Mouse (Mus musculus) ES-CJ7 (cell line): ENCODE results near the gene Clic4.

Experiments used
- DNase-seq: peaks from one replicate; pipeline ENCODE4 v3.0.0; 2011; ENCODE audit warnings: low read depth, low spot score

Clic4 gene

DNA sequence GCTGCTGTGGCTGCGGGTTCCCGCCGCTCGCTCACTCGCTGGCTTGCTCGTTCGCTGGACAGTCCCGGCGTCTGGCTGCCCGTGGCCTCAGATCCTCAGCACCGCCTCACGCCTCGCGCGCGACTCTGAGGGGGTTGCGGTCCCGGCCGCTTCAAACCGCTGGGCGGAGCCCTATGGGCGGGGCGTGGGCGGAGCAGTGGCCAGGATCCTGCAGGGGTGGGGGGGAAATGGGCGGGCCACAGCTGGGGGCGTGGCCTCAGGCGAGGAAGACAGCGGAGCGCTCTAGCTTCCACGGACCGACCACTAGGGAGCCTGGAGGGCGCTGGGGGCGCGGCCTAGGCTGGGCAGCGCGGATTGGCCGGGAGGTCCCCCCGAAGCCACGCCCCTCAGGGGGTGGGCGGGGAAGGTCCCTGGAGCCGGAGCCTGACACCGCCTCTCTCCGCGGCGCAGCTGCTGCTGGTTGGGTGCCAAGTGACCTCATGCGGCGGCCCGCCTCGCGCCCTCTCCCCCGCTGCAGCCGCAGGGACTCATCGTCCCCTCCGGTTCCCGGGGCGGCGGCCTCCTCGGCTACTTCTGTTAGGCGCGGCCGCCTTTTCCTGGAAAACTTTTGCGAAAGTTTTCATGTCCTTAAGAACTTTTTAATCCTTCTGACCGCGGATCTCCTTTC lies at the start of gene Clic4:
Clic4 (minus strand) TSS at position 175 of the 667 bp plus-strand sequence.
- peak; percentile 98 for DNase-seq

DNA sequence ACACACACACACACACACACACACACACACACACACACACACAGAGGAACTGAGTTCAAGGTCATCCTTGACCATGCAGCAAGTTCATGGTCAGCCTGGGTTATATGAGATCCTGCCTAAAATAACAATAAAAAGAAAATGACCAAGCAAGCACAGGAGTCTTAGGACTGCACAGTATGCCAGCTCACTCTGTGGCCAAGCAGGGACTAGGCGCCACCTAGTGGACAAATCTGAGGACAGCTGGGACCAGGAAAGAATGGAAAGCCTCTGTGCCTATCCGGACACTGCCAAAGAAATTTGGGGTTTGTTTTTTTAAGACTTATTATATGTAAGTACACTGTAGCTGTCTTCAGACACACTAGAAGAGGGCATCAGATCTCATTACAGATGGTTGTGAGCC lies 45.4 kb upstream of the Clic4 start:
- peak; percentile 65 for DNase-seq

DNA sequence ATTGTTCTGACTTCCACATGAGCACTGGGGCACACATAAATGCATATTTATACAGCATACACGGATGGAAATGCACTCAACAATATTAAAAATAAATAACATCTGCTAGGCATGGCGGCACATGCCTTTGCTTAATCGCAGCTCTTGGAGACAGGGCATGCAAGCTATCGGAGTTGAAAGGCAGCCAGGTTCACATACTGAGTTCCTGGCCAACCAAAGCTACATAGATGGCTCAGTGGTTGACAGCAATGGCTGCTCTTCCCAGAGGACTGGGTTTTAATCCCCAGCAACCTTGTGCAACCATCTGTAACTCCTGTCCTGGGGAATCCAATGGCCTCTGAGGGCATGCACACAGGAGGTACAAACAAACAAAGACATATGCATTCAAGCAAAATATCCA lies 44.9 kb upstream of the Clic4 start:
- no peak for DNase-seq

DNA sequence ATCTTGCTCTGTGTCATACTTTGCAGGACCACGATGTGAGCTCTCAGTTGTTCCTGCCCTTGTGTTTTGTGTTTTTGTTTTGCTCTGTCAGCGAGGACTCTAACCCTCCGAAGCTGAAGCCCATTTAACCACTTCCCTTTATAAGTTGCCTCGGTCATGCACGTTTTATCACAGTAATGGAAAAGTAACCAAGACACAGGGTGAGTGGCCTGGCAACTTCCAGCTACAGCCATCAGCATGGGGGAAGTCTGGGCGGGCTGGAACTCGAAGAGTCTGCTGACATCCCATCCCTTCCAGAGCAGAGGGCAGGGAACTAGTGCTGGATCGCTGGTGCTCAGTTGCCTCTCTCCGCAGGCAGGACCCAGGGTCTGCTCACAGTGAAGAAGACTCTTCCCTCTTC lies 42.7 kb upstream of the Clic4 start:
- no peak for DNase-seq

DNA sequence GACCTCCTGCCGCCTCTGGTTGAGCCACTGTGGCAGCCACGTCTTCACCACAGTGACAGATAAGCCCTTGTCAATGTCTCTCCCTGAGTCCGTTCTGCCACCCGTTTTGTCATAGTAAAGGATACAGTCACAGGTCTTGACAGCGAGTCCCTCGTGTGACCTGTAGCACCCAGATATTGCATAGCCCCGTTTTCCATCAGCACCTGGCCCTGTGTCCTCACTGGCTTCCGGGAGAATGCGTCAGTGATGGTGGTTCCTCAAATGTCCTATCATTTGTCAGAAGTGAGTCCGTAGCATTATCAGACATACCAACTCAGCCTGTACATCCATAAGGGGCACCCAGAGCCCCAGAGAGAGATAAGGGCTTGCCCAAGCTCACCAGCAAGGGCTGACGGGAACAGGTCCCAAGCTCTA lies 41.8 kb upstream of the Clic4 start:
- DNase-seq = no peak

DNA sequence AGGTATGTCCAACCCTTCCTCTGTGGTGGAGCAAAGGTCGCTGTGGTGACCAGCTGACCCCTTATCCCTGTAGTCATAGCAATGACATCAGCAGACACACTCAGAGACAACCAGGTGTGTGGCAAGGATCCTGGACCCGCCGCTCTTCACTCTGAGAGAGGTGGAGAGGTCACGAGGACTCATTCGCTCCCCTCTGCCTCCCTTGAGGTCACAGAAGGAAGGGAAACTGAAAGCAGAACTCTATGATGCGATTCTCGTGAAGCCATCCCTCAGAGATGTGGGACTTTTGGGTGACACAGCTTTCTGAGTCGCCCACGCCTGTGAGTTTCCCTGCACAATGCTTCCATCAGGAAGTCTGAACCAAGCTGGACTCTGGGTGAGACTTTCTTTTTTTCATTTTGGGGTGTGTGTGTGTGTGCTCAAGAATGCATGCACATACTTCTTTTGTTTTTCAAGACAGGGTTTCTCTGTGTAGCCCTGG lies 41.2 kb upstream of the Clic4 start:
- DNase-seq = no peak

DNA sequence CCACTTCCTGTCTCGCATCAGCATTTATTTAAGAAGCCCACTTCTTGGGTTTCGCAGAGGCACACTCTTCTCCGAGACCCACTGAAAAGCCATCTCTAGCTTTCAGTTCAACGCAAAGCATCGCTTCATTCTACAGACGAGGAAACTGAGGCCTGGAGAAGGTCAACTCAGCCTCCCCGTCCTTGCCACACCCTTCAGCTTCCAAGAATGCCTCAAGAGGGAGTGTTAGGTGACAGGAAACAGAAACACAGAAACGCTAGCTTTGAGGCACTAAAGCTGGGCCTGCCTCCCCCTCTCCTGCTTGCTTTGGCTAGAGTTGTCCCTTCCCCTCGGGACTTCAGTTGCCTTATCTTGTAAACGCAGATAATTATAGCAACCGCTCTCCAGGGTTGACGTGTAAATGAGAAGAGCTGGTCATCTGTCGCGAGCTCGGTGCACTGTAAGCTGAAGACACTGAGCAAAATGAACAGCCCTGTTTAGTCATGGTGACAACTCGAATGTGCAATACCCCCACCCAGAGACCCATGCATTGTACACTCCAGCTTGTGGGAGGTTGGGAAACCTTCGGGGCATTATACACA lies 40.6 kb upstream of the Clic4 start:
- no peak for DNase-seq

DNA sequence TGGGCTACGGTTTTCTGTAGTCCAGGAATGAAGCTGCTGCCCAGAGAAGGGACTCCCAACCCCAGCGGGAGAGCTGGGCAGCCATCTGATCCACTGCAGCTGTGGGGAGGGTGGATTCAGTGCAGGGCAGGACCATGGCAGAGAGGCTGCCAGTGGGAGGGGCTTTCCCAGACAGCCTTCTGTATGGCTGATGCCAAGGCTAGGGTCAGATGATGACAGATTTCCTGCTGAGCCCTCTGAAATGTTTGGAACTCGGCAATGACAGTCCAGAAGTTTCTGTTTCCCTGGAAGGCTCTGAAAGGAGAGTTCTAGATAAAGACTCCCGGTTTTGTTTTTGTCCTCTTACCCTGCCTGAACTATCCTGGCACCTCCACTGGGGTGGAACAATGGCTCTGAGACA lies 40.1 kb upstream of the Clic4 start:
- DNase-seq = peak; percentile 48

DNA sequence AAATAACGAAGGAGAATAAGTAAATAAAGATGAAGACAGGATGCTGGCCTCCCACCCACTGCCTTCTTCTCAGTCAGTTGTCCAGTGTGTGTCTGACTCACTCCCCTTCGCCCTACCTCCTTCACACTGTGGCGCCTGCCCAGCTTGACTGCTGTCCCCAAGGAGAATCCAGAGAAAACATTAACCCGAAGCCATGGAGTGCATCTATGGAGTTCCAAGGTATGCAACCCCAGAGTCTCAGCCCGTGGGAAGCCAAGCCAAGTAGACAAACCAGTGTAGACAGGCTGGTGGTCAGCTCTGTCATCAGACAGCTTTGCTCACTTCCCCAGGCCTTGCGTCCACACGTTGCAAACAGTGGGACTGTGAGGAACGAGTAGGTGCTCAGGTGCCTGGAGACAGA lies 37.8 kb upstream of the Clic4 start:
- no peak for DNase-seq

DNA sequence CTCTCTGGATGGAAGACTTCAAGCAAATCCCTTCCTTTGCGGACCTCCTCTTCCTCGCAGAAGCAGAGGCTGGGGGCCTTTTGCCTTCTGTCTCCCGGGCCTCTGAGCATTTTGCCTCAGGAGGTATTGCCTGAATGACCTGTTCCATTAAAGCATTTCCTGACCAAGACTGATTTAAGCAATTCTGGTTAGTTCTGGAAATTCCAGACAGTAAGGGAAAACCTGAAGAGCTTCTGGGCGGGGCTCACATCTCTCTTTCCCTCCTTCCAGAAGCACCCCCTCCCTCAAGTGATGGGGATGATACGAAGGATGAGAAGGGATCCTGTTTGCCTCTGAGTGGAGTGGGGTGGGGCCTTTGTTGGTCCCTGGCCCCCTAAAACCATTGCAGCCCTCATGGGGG lies 37.1 kb upstream of the Clic4 start:
- DNase-seq = peak; percentile 62

DNA sequence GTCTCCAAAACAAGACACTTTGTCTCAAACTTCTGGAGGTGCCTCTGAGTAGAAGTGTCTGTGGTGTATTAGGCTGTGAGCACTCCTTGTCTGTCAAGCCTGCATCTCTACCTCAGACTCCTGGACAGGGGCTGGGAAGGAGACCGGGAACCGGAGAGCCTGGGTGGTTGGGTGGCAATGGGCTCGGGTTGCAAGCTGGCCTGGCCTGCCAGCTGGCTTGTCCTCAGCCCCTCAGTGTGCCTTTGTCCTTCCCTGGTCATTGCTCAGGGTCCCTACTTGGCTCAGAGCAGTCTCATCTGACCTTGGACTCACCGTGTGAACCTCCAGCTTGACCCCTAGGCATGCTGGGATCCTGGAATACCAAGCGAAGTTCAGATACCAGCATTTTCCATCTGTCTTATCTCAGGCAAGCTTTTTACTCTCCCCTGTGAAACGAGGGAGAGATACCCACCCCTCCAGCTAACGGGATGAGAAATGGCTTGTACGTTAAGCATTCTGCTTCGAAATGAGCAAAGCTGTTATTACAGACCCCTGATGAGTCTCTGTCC lies 36.6 kb upstream of the Clic4 start:
- DNase-seq = no peak

DNA sequence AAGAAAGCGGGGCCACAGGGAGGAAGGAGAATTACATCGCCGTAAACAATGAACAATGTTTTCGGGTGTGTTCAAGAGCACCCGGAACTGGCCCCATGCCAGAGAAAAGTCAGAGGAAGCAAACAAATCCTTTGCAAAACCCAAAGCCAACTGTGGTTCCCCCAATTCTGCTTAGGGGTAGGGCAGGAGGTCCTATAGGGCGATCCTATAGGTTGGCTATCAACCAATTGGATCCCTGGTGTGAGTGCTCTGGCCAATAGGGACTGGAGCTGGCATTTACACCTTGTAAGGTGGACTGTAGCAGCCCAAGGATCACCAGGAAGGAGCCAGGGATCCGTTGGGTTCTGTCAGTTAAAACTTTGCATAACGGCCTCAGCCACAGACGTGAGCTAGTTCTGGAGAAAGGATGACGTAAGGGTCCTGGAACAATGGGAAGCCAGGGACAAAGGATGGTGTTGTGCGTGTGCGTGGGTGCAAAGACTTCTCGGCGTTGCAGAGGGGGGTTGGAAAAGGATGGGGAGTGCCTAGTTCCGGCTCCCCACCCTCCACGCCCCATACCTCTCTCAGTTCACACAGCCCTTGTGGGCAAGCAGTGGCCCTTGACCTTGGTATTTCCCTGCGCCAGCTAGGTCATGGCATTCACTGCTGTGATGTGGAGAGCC lies 34.5 kb upstream of the Clic4 start:
- DNase-seq = peak; percentile 95

DNA sequence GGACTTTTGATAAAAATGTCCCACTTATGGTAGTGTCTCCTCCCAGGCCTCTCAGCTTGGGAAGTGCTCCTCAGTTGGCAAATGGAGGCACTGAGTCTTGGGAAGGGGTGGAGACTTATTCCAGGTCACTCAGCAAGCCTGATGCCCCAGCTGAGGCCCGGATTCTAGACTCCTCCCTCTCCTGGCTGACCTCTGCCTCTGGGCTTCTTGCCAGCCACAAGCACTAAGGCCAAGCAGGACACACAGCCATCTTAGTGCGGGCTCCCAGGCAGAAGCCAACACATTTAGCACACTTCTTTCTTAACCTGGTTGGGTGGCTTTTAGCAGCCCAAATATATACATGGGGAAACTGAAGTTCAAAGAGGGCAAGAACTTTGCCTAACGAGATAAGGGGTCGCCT lies 33.9 kb upstream of the Clic4 start:
- no peak for DNase-seq

DNA sequence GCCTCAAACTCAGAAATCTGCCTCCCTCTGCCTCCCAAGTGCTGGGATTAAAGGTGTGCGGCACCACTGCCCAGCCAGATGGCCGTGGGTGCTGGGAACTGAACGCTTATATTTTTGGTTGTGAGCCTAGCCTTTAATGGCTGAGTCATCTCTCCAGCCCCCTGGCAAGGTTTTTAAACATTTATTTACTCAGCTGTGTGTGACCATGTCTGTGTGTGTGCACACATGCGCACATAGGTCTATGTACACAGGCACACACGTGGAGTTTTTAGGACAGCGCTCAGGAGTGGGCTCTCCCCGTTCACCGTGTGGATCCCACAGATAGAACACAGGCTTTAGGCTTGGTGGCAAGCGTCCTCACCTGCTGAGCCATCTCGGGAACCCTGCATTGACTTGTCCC lies 29.6 kb upstream of the Clic4 start:
- no peak for DNase-seq

DNA sequence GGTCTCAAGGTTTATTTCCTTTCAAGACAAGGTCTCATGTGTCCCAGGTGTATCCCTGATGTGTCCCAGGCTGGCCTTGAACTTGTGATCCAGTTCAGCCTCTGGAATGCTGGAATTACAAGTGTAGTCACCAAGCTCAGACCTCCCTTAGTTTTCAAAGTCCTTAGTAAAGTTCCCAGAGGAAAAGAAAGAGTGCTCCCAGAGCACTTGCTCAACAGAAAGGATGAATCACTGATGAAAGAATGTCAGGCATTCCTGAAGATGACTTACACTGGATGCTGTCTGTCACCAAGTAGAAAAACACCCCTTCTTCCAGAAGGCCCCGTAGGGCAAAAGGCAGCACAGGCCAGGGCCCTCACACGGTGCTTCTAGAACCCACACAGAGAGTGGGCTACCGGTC lies 28.6 kb upstream of the Clic4 start:
- DNase-seq = no peak

DNA sequence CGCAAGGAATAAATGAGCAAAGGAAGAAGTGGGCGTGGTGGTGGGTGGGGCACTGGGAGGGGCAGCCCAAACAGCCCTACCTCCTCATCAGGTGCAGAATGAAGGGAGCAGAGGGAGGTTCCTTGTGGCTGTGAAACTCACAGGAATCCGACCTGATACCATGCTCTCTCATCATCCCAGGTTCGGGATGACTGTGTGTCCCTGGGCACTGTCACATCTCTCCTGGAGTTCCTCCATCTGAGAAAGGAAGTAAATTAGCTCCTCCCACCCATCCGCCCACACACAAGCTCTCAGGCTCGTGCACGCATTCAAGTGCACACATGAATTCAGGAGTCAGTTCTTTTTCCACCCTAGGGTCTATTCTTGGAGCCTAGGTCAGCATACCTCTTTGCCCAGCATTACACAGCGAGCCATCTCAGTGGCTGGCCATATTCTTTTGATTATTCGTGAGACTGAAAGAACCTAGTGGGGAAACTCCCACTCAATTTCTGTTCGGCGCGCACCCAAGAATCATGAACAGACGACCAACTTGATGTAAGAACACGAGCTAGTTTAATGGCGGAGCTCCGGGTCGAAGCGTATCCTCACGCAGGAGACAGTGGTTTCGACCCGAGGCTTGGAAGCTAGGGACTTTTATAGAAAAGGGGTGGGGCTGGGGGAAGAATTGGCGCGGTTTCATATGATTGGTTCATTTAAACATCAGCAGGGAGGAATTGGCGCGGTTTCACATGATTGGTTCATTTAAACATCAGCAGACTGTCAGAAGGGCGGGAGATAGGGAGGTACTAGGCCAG lies 27.8 kb upstream of the Clic4 start:
- peak; percentile 58 for DNase-seq

DNA sequence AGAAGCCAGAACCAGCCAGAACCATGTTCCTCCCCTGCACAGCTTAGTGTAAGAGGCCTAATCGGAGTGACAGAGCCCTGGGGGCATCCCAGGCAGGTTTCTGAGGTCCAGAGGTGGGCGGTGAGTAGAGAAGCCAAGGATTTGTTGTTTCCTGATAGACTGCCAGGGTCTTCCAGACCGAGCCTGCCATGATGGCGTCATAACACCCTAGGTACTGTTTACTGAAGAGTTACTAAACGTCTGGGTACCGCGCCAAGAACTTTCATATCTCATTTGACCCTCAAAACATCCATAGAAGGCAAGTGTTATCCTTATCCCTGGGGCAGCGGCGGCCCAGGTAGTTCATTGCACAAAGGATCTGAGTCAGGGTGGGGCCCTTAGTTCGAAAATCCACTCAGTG lies 26.1 kb upstream of the Clic4 start:
- no peak for DNase-seq

DNA sequence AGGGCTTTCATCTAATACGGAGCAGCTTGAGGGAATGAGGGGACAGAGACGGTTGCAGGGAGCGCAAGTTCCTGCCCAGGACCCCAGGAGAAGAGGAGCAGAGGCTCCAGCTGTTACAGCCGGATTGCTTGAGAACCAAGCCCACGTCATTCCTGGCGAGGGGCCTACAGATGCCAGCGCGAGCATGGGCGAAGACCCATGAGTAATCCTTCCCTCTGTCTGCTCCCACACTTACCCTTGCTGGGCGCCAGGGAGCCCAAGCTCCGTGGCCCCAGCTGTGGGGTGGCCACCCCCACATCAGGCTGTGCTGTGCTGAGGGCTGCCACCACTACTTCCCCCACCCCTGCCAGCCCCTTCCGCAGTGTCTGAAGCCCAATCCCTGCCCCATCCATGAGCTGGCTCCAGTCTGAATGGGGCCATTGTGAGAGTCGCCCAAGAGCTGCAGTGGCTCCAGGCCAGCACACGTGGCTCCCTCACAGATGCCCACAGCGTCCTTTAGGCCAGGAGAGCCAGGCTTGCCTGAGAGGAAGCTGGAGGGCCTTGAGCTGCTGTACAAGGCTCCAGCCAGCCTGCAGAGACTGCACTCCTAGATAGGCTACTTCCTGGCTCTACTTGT lies 25.4 kb upstream of the Clic4 start:
- DNase-seq = no peak

DNA sequence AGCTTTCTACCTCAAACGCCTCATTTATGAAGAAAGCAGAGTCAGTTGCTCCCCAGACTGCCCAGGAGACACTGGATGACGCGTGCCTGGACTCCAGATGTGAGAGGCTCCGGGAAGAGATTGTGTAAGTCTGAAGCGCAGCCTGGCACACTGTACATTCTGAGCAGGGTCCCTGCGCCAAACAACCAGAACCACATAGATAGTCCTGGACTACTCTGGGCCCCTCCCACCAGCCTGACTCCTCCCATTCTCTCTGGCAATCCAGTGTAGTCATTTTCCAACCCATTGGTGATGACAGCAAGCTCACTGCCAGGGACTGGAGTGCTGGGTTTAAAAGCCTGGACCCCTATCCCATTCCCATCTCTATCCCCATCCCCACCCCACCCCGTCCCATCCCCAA lies 24.5 kb upstream of the Clic4 start:
- no peak for DNase-seq

DNA sequence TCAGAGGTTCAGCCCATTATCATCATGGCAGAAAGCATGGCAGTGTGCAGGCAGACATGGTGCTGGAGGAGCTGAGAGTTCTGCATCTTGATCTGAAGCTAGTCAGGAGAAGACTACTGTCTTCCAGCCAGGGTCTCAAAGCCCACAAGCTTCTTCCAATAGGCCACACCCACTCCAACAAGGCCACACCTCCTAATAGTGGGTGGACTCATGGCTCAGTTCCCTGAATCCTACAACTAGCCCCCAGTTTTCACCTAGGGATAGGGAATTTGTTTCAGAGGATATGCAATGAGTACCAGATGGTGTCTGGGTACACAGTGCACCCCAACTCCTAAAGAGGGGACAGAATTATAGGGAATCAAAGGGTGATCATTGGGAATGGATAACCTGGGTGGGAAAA lies 24.0 kb upstream of the Clic4 start:
- no peak for DNase-seq

DNA sequence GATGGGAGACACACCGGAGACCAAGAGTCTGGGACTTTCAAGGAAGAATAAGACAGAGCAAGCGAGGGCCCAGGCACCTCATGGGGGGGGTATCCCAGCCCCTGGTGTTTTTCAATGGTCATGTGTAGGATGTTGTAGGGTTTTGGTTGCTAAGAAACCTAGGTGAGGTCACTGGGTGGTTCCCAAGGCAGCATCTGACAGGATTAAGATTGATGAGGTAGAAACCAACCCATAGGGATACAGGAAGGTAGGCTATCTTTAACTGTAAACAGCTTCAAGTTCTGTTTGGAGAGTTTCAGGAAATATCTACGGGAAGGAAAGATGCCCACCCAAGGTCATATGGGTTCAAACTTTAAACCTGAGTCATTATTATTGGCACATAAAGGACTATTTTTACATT lies 21.2 kb upstream of the Clic4 start:
- no peak for DNase-seq
